Mouse (Mus musculus) frontal cortex, postnatal 10 days (tissue): ENCODE results near the gene Tmprss11g.

Experiments
- DNase-seq, 2 experiments: peaks; one replicate each; pipeline ENCODE4 v3.0.0; 2022; ENCODE audit warnings: low spot score in 2 of 2, mixed read lengths in 1 of 2

The Tmprss11g gene

GRCm38 (mm10) chr5:86518500-86518899 is at the start of gene Tmprss11g:
TSS of gene Tmprss11g (minus strand) at chr5:86518600.
- DNase-seq, result no peak

GRCm38 (mm10) chr5:86546693-86547092 is 28.3 kb upstream of the Tmprss11g start:
- DNase-seq, result no peak

- no peak for DNase-seq
Measured at GRCm38 (mm10) chr5:86540601-86541000, 22.2 kb upstream of the Tmprss11g start.

GRCm38 (mm10) chr5:86528725-86529124 is 10.3 kb upstream of the Tmprss11g start:
- peak in 1 of 2 experiments; percentile 3 for DNase-seq

- no peak for DNase-seq
Measured at GRCm38 (mm10) chr5:86511538-86511937, 6.9 kb downstream of the Tmprss11g start.

GRCm38 (mm10) chr5:86493453-86493852 is 24.9 kb downstream of the Tmprss11g start:
- no peak for DNase-seq

- no peak for DNase-seq
Measured at GRCm38 (mm10) chr5:86482562-86482961, 35.8 kb downstream of the Tmprss11g start.

- no peak for DNase-seq
Measured at GRCm38 (mm10) chr5:86482031-86482430, 36.4 kb downstream of the Tmprss11g start.

- no peak for DNase-seq
Measured at GRCm38 (mm10) chr5:86473859-86474258, 44.5 kb downstream of the Tmprss11g start.

- no peak for DNase-seq
Measured at GRCm38 (mm10) chr5:86468890-86469289, 49.5 kb downstream of the Tmprss11g start, which contains the start of gene Tmprss11a. TSS of gene Tmprss11a (minus strand) at chr5:86468990.

GRCm38 (mm10) chr5:86439306-86439705 is 79.1 kb downstream of the Tmprss11g start:
- DNase-seq, result no peak

GRCm38 (mm10) chr5:86438548-86438947 is 79.9 kb downstream of the Tmprss11g start:
- no peak for DNase-seq
